Mouse (Mus musculus): Measurements from ENCODE around the gene Fam102a. TPM values are rescaled to one million over a fixed set of nuclear protein-coding genes. Genes with fewer than 3 reads are reported as not detected.

Fam102a gene
- total and polyA plus RNA-seq, 3 experiments, result 28.7 to 35.0 (median 32.7) TPM

DNA sequence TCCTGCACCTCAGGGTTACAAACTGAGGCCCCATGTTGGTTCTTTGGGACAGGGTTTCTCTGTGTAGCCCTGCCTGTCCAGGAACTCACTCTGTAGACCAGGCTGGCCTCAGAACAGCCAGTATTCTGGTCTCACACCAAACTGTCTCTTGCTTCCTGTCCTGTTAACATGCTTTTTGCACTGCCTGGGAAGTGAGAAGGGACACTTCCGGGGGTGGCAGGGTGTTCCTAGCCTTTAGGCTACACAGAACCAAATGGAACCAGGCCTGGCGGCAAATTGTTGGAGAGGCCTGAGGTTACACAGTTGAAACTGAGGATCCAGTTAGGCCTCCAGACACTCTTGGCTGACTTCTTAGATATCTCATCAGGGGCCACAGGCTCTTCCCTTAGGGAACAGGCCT, 2.0 kb upstream of the Fam102a start:
- H3K4me3 ChIP-seq (ENCODE audit: low read depth, low read length), result no peak overlapping the region
- H3K4me1 ChIP-seq (ENCODE audit: insufficient read depth, low read depth, low read length), result peaks cover 58% of the 10 kb centered on the region
- peaks cover 18% of the 10 kb centered on the region; the same call in 1 of the 2 replicates for H3K27me3 ChIP-seq (ENCODE audit: insufficient read depth, low read length)
- H3K9me3 ChIP-seq (replicated peaks), result no peaks in the 10 kb centered on the region
- DNase-seq (ENCODE audit: low spot score) (no peak), ATAC-seq (ENCODE audit: extremely low read depth, insufficient number of reproducible peaks, low FRiP score, poor library complexity, severe bottlenecking) (no peak)
- H3K36me3 ChIP-seq (replicated peaks), result peaks cover 2% of the 10 kb centered on the region
- TF ChIP-seq GATA1 (IDR thresholded peaks at IDR 0.05; ENCODE audit: borderline replicate concordance, low read length) (no peak), POLR2AphosphoS5 (IDR thresholded peaks at IDR 0.05; ENCODE audit: insufficient replicate concordance, low read depth, low read length) (no peak), CTCF (IDR thresholded peaks at IDR 0.05; ENCODE audit: low read depth, low read length) (no peak), GATA2 (IDR thresholded peaks at IDR 0.05; ENCODE audit: borderline replicate concordance, low read depth, low read length) (no peak), TAL1 (conservative IDR thresholded peaks at IDR 0.05; ENCODE audit: low read depth, low read length) (no peak)

DNA sequence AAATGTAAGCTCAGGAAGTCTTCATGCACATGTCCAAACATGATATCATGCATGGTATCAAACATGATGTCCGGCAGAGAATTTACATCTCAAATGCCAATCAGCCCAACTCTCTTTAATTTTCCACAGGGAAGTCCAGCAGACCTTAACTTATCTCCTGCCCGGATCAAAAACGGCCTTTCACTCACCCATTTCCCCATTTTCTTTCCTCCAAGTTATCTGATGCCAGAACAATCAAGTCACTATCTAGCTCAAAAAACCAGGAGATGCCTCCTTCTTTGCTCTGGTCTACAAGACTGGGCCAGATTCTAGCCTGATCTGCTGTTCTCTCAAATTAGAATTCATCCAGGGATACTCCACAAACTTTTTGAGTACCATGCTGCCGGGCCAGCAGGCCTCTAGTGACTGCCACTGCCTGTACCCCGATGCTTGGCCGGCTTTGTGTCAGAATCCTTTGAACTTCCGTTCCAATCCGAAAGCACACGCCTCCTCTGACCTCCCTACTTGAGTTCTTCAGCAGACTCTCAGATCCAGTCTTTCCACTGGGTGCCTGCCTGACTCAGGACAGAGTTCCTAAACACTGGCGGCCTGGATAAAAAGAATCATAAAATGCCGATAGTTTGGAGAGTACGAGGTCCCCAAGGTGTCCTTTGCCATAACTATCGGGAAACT, 935 bp upstream of the Fam102a start:
- Histone ChIP-seq H3K4me1 (ENCODE audit: insufficient read depth, low read depth, low read length) (peaks cover 66% of the 10 kb centered on the region), H3K27me3 (ENCODE audit: insufficient read depth, low read length) (peaks cover 23% of the 10 kb centered on the region; the same call in 1 of the 2 replicates), H3K9me3 (replicated peaks) (no peaks in the 10 kb centered on the region), H3K36me3 (replicated peaks) (peaks cover 12% of the 10 kb centered on the region), H3K4me3 (ENCODE audit: low read depth, low read length) (peak overlapping the region; percentile 87)
- TF ChIP-seq TAL1 (conservative IDR thresholded peaks at IDR 0.05; ENCODE audit: low read depth, low read length) (no peak), POLR2AphosphoS5 (IDR thresholded peaks at IDR 0.05; ENCODE audit: insufficient replicate concordance, low read depth, low read length) (no peak), CTCF (IDR thresholded peaks at IDR 0.05; ENCODE audit: low read depth, low read length) (no peak), GATA2 (IDR thresholded peaks at IDR 0.05; ENCODE audit: borderline replicate concordance, low read depth, low read length) (no peak), GATA1 (IDR thresholded peaks at IDR 0.05; ENCODE audit: borderline replicate concordance, low read length) (no peak)
- ATAC-seq (ENCODE audit: extremely low read depth, insufficient number of reproducible peaks, low FRiP score, poor library complexity, severe bottlenecking) (no peak), DNase-seq (ENCODE audit: low spot score) (no peak)

DNA sequence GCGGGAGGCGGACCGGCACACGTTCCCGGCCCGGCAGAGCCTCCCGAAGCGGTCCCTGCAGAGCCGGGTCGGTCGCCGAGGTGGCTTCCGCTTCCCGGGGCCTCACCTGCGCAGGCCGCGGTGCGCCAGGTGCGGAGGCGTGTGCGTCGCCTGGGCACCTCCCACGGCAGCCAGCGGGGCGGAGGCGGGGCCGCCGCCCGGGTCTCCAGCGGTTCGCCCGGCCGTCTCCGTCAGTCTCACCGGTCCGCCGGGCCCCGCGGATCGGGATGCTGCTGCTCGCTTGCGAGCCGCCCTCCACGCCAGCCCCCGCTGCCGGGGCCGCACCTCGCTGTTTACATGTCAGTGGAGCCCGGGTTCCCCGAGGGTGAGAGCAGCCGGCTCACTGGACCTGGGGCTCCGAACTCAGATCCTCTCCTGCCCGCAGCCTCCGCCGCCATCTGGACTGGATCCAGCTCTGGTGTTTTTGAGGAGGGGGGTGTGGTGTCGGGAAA, 414 bp downstream of the Fam102a start:
- TF ChIP-seq TAL1 (conservative IDR thresholded peaks at IDR 0.05; ENCODE audit: low read depth, low read length), result no peak
- no peak for TF ChIP-seq GATA2 (IDR thresholded peaks at IDR 0.05; ENCODE audit: borderline replicate concordance, low read depth, low read length)
- no peak for TF ChIP-seq GATA1 (IDR thresholded peaks at IDR 0.05; ENCODE audit: borderline replicate concordance, low read length)
- no peak for TF ChIP-seq POLR2AphosphoS5 (IDR thresholded peaks at IDR 0.05; ENCODE audit: insufficient replicate concordance, low read depth, low read length)
- TF ChIP-seq CTCF (IDR thresholded peaks at IDR 0.05; ENCODE audit: low read depth, low read length), result no peak
- Histone ChIP-seq H3K4me1 (ENCODE audit: insufficient read depth, low read depth, low read length) (peaks cover 64% of the 10 kb centered on the region), H3K36me3 (replicated peaks) (peaks cover 22% of the 10 kb centered on the region), H3K9me3 (replicated peaks) (no peaks in the 10 kb centered on the region), H3K27me3 (ENCODE audit: insufficient read depth, low read length) (peaks cover 26% of the 10 kb centered on the region; the same call in 1 of the 2 replicates), H3K4me3 (ENCODE audit: low read depth, low read length) (peak overlapping the region; percentile 87)
- ATAC-seq (ENCODE audit: extremely low read depth, insufficient number of reproducible peaks, low FRiP score, poor library complexity, severe bottlenecking) (no peak), DNase-seq (ENCODE audit: low spot score) (peak; percentile 53)

DNA sequence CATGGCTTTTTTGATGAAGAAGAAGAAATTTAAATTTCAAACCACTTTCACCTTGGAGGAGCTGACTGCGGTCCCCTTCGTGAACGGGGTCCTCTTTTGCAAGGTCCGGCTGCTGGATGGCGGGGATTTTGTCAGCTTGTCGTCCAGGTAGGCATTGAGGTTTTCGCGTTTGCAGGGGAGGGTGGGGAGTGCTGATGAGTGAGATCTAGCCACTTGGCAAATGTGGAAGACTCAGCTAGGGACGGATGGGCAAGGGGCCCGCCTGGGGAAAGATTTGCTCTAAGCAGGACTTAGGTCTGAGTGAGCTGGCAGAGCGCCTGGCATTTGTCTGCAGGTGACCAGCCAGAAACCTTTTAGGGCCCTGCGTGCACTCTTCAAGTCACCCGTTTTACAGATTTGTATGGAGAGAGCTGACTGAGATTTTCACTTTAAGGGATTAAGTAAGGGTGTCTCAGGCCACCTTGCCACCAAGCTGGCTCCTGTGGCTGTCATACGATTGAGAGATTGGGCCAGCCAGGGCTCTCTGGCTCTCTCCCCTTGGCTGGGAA, 1.0 kb downstream of the Fam102a start:
- H3K4me3 ChIP-seq (ENCODE audit: low read depth, low read length), result peak overlapping the region; percentile 87
- H3K36me3 ChIP-seq (replicated peaks), result peaks cover 28% of the 10 kb centered on the region
- peaks cover 62% of the 10 kb centered on the region for H3K4me1 ChIP-seq (ENCODE audit: insufficient read depth, low read depth, low read length)
- no peak for DNase-seq (ENCODE audit: low spot score)
- H3K27me3 ChIP-seq (ENCODE audit: insufficient read depth, low read length), result peaks cover 29% of the 10 kb centered on the region; the same call in 1 of the 2 replicates
- no peak for TF ChIP-seq POLR2AphosphoS5 (IDR thresholded peaks at IDR 0.05; ENCODE audit: insufficient replicate concordance, low read depth, low read length)
- TF ChIP-seq GATA1 (IDR thresholded peaks at IDR 0.05; ENCODE audit: borderline replicate concordance, low read length), result no peak
- no peak for TF ChIP-seq GATA2 (IDR thresholded peaks at IDR 0.05; ENCODE audit: borderline replicate concordance, low read depth, low read length)
- TF ChIP-seq CTCF (IDR thresholded peaks at IDR 0.05; ENCODE audit: low read depth, low read length), result no peak
- TF ChIP-seq TAL1 (conservative IDR thresholded peaks at IDR 0.05; ENCODE audit: low read depth, low read length), result no peak
- ATAC-seq (ENCODE audit: extremely low read depth, insufficient number of reproducible peaks, low FRiP score, poor library complexity, severe bottlenecking), result no peak
- no peaks in the 10 kb centered on the region for H3K9me3 ChIP-seq (replicated peaks)

DNA sequence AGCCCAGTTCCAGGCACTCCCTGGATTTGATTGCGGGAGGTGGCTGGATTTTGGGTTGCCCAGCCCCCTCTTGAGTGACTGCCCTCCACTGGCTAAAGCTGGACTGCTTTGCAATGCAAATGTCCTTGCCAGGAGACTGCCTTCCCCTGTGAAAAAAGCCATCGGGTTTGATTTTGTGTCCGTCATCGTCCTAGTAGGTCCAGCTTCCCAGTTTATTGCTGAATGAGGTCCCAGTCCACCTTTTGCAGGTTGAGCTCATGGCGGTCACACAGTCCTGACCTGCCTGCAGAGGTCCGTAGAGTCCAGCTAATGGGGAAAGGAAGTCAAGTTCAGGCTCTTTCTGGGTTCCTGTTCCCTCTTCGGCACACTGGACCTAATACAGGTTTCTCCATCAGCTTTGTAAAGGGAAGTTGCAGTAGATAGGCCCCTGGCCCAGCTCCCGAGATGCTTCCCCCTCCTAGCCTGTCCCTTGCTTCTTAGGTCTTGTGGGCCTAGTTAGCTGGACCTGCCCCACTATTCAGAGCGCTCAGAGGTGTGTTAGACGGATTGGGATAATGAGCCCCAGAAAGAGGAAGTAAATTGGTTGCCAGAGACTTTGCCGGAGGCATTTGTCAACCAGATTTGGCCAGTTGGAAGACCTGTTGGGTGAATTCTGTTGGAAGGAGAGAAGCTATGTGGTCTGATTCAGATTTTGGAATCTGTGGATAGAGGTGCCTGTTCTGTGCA, 1.7 kb downstream of the Fam102a start:
- peaks cover 27% of the 10 kb centered on the region; the same call in 1 of the 2 replicates for H3K27me3 ChIP-seq (ENCODE audit: insufficient read depth, low read length)
- H3K4me1 ChIP-seq (ENCODE audit: insufficient read depth, low read depth, low read length), result peaks cover 67% of the 10 kb centered on the region
- H3K4me3 ChIP-seq (ENCODE audit: low read depth, low read length), result peak overlapping the region; percentile 87
- no peak for TF ChIP-seq CTCF (IDR thresholded peaks at IDR 0.05; ENCODE audit: low read depth, low read length)
- TF ChIP-seq GATA2 (IDR thresholded peaks at IDR 0.05; ENCODE audit: borderline replicate concordance, low read depth, low read length), result no peak
- TF ChIP-seq GATA1 (IDR thresholded peaks at IDR 0.05; ENCODE audit: borderline replicate concordance, low read length), result no peak
- TF ChIP-seq TAL1 (conservative IDR thresholded peaks at IDR 0.05; ENCODE audit: low read depth, low read length), result no peak
- no peak for TF ChIP-seq POLR2AphosphoS5 (IDR thresholded peaks at IDR 0.05; ENCODE audit: insufficient replicate concordance, low read depth, low read length)
- H3K36me3 ChIP-seq (replicated peaks), result peaks cover 32% of the 10 kb centered on the region
- no peaks in the 10 kb centered on the region for H3K9me3 ChIP-seq (replicated peaks)
- ATAC-seq (ENCODE audit: extremely low read depth, insufficient number of reproducible peaks, low FRiP score, poor library complexity, severe bottlenecking) (no peak), DNase-seq (ENCODE audit: low spot score) (peak; percentile 54)

All from G1E (cell line).